Mouse (Mus musculus): ENCODE measurements around the gene Gm10696. TPM values are rescaled to one million over a fixed set of nuclear protein-coding genes. Genes with fewer than 3 reads are reported as not detected.
"Not testable (repeated sequence)": the region's sequence is repeated elsewhere in the genome, so short reads cannot be mapped to it uniquely, and the experiment has no call there.

The Gm10696 gene
- polyA plus RNA-seq (2015; fragmentation: Nextera tagmentation; extraction: Ambion mirVana): not detected in 2 replicates

GRCm38 (mm10) chr3:94178093-94178492 lies at the start of gene Gm10696:
Gm10696 (minus strand) TSS chr3:94178193.
- H3K9me3 ChIP-seq (replicated peaks); H3K4me2 ChIP-seq; H3K27me3 ChIP-seq; ATAC-seq (replicated peaks; ENCODE audit: low FRiP score); H3K27ac ChIP-seq; H3K4me1 ChIP-seq; H3K9ac ChIP-seq; H3K36me3 ChIP-seq; H3K4me3 ChIP-seq (replicated peaks): not testable (repeated sequence)
- WGBS: 95% methylated on average over 1 of the region's 1 CpGs

GRCm38 (mm10) chr3:94196414-94196813 lies 18.4 kb upstream of the Gm10696 start, which contains the start of gene Gm5286:
Gm5286 (plus strand) TSS chr3:94196714.
- not testable (repeated sequence) for ATAC-seq (replicated peaks; ENCODE audit: low FRiP score); H3K9ac ChIP-seq; H3K27me3 ChIP-seq; H3K9me3 ChIP-seq (replicated peaks); H3K4me2 ChIP-seq; H3K4me1 ChIP-seq; H3K27ac ChIP-seq; H3K4me3 ChIP-seq (replicated peaks); H3K36me3 ChIP-seq
- WGBS: 83% methylated on average over 3 of the region's 4 CpGs

GRCm38 (mm10) chr3:94167351-94167750 lies 10.6 kb downstream of the Gm10696 start:
- H3K4me2 ChIP-seq; H3K4me1 ChIP-seq; H3K27ac ChIP-seq; H3K9me3 ChIP-seq (replicated peaks); H3K36me3 ChIP-seq; H3K27me3 ChIP-seq; ATAC-seq (replicated peaks; ENCODE audit: low FRiP score); H3K4me3 ChIP-seq (replicated peaks); H3K9ac ChIP-seq: not testable (repeated sequence)

Other genes starting within 250 kb of the Gm10696 start
- gene Gm9117, start 234.7 kb downstream of the Gm10696 start, polyA plus RNA-seq (2015; fragmentation: Nextera tagmentation; extraction: Ambion mirVana): not detected in 2 replicates
- not detected in 2 replicates for gene Tdpoz5, start 216.9 kb downstream of the Gm10696 start, polyA plus RNA-seq (2015; fragmentation: Nextera tagmentation; extraction: Ambion mirVana)
- not detected in 2 replicates for gene Gm9125, start 123.3 kb downstream of the Gm10696 start, polyA plus RNA-seq (2015; fragmentation: Nextera tagmentation; extraction: Ambion mirVana)
- not detected in 2 replicates for gene Gm10697, start 105.5 kb downstream of the Gm10696 start, polyA plus RNA-seq (2015; fragmentation: Nextera tagmentation; extraction: Ambion mirVana)
- not detected in 2 replicates for gene Gm5286, start 18.5 kb upstream of the Gm10696 start, polyA plus RNA-seq (2015; fragmentation: Nextera tagmentation; extraction: Ambion mirVana)
- not detected in 2 replicates for gene Gm4778, start 85.8 kb upstream of the Gm10696 start, polyA plus RNA-seq (2015; fragmentation: Nextera tagmentation; extraction: Ambion mirVana)
- 11.9 and 12.2 TPM in 2 replicates for gene Them4, start 131.9 kb upstream of the Gm10696 start, polyA plus RNA-seq (2015; fragmentation: Nextera tagmentation; extraction: Ambion mirVana)
- 1.3 TPM in 1 of 2 replicates, not detected in the other for gene Them5, start 163.9 kb upstream of the Gm10696 start, polyA plus RNA-seq (2015; fragmentation: Nextera tagmentation; extraction: Ambion mirVana)
- 0.40 and 0.59 TPM in 2 replicates for gene C2cd4d, start 184.2 kb upstream of the Gm10696 start, polyA plus RNA-seq (2015; fragmentation: Nextera tagmentation; extraction: Ambion mirVana)
- 8.6 and 9.6 TPM in 2 replicates for gene Rorc, start 194.6 kb upstream of the Gm10696 start, polyA plus RNA-seq (2015; fragmentation: Nextera tagmentation; extraction: Ambion mirVana)
- gene Lingo4, start 220.3 kb upstream of the Gm10696 start, polyA plus RNA-seq (2015; fragmentation: Nextera tagmentation; extraction: Ambion mirVana): 0.17 and 0.32 TPM in 2 replicates
- 12.0 and 15.5 TPM in 2 replicates for gene Tdrkh, start 235.1 kb upstream of the Gm10696 start, polyA plus RNA-seq (2015; fragmentation: Nextera tagmentation; extraction: Ambion mirVana)

Measured in kidney, embryonic 15.5 days (tissue).